Mouse (Mus musculus) T-helper 17 cell (primary cell): Measurements from ENCODE around the gene Inafm2.

ENCODE experiments used
- in situ Hi-C, 2 experiments: fragments of 300-600 bp; cut with MboI, MseI; formaldehyde crosslinking; loops; 1 replicate in 1 of 2; 2 replicates in 1 of 2; pipeline ENCODE4 v1.15.1; 2025; ENCODE audit warnings: high pct_unique_total_duplicates in 2 of 2

Gene Inafm2

DNA sequence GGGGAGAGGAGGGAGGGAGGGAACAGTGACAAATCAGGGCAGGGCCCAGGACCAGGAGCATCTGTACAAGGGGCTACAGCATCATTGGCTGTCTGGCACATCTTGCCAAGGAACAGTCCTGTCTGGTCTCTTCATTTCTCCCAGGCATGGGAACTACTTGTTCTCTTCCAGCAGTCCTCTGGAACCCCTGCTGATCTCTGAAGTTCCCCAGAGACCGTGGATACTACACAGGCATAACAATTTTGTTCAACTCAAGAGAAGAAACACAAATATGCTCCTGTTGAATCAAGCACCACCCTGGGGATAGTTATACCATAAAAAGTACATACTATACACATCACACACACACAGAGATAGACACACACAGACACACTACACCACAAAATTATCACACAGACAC, 35.6 kb downstream of the Inafm2 start:
- in situ Hi-C loops = no loop called here

DNA sequence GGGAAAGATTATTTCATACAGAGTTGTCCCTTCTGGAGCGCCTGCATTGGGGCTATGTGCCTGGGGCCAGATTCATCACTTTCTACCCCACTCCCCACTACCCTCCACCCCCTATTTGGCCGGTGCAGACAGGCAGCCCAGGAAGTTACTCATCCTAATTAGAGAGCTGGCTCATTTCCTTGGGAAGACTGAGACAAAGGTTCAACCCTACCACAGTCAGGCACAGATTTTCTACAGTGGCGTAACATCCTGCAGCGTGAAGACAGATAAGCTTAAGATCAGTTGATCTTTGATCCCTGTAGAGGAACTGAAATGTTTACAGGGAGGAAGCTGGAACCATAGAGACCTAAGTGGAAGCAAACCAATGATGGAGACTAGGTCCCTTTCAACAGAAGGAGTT, 36.7 kb downstream of the Inafm2 start:
- in situ Hi-C loops = no loop called here

DNA sequence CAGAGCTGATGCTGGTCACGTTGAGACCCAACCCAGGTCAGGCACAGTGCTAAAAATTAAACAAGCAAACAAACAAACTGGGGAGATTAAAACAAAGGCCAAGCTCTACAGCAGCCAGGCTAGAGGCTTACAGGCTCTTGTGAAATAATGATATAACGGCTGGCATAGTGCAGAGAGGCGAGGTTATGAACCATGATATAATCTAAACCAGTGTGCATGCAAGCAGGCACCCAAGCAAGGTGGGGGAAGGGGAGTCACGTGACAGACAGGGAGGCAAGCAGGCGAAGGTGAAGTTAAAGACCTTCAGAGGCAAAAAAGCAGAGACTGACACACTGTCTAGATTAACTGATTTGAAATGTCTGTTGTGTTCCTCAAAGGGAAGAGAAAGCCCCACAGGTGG, 37.5 kb downstream of the Inafm2 start:
- in situ Hi-C loops = no loop called here

DNA sequence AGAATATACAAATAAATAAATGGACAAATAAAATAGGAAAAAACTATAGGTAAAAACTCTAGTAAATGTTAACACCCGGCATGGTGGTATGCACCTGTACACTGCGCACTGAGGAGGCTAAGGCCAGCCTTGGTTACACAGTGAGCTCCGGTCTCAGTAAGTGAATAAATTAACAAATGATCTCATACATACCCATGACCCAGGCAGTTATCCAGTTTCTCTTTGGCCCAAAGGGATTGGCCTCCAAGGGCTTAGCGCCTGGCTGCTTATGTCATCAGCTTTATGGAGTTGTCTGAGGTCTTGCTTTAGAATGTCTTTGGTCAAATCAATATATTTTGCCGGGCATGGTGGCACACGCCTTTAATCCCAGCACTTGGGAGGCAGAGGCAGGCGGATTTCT, 38.1 kb downstream of the Inafm2 start:
- in situ Hi-C loops = no loop called here

DNA sequence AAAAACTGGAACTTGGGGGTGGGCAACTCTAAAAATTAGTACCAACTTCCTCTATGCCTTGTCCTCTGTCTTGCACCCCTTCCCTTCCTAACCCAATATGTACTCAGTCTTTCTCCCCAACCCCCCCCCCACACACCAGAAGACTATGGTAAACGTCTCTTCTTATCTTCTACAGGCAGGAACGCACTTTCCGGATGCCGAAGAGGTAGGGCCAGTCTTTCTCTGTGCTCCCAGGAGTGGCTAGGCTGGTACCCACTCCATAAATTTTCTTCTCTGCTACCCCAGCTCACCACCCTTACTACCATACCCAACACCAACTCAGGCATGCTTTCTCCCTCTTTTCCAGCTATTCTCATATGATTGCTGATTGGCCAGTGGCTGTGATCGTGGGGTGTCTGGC, 41.0 kb downstream of the Inafm2 start:
- in situ Hi-C loops = no loop called here

DNA sequence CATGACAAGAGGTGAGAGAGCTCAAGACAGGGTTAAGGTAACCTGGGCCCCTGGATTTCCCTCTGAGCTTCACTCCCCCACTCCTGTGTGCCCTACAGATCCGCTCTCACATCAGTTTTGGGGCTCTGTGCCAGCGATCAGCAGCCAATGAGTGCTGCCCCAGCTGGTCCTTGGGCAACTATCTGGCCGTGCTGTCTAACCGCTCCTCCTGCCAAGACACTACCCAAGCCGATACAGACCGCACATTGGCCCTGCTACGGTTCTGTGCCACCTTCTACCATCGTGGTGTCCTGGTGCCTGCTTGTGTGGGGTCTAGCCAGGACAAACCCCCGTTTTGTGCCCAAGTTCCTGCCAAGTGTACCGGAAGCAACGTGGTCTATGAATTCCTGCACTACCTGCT, 43.9 kb downstream of the Inafm2 start:
- in situ Hi-C loops = no loop called here

DNA sequence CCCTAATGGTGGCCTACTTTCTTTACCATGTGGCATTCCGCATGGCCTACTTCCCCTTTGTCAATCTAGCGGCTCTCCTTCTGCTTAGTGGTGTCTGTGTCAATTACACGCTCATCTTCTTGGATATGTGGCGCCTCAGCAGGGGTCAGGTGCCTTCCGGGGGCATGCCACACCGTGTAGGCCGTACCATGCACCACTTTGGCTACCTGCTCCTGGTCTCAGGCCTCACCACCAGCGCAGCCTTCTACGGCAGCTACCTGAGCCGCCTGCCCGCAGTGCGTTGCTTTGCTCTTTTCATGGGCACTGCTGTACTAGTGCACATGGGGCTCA, 44.6 kb downstream of the Inafm2 start:
- in situ Hi-C loops = loop anchor here in 1 of 2 experiments (5.0 kb wide), 1 partner anchor 92 kb away; no protein-coding TSS in a partner anchor

DNA sequence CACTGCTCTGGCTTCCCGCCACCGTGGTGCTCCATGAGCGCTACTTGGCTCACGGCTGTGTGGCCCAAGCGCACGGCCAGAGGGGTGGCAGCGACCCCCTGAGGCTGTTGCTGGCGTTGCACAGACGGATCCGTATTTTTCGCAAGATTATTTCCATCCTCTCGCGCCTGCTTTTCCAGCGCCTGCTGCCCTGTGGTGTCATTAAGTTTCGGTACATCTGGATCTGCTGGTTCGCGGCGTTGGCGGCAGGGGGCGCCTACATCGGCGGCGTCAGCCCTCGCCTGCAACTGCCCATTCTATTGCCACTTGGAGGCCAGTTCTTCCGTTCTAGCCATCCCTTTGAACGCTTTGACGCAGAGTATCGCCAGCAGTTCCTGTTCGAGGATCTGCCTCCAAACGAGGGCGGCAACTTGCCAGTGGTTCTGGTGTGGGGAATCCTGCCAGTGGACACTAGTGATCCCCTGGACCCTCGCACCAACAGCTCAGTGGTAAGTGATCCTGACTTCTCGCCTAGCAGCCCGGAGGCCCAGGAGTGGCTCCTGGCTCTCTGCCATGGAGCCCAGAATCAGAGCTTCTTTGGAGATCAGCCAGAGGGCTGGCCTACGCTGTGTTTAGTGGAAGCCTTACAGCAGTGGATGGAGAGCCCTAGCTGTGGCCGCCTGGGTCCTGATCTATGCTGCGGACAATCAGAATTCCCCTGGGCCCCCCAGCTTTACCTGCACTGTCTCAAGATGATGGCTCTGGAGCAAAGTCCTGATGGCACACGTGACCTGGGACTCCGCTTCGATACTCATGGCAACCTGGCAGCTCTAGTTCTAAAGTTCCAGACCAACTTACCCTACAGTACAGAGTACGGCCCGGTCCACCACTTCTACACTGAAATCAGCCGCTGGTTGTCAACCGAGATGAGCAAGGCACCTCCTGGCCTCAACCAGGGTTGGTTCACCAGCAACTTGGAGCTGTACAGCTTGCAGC, 45.3 kb downstream of the Inafm2 start:
- in situ Hi-C loops = loop anchor here in 1 of 2 experiments (5.0 kb wide), 1 partner anchor 91 kb away; no protein-coding TSS in a partner anchor

DNA sequence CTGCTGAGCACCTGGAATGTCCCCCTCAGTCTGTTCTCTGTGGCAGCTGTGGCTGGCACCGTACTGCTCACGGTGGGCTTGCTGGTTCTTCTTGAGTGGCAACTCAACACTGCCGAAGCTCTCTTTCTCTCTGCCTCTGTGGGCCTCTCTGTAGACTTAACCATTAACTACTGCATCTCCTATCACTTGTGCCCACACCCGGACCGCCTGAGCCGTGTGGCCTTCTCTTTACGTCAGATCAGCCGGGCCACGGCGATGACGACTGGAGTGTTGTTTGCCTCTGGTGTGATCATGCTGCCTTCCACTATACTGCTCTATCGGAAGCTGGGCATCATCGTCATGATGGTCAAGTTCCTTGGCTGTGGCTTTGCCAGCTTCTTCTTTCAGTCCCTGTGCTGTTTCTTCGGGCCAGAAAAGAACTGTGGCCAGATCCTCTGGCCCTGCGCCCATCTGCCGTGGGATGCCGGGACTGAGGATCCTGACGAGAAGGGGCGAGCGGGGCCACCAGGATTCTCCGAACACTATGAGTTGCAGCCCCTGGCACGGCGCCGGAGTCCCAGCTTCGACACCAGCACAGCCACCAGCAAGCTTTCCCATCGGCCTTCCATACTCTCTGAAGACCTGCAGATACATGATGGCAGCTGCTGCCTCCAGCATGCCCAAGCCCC, 46.2 kb downstream of the Inafm2 start:
- in situ Hi-C loops = loop anchor here in 1 of 2 experiments (5.0 kb wide), 1 partner anchor 91 kb away; no protein-coding TSS in a partner anchor

DNA sequence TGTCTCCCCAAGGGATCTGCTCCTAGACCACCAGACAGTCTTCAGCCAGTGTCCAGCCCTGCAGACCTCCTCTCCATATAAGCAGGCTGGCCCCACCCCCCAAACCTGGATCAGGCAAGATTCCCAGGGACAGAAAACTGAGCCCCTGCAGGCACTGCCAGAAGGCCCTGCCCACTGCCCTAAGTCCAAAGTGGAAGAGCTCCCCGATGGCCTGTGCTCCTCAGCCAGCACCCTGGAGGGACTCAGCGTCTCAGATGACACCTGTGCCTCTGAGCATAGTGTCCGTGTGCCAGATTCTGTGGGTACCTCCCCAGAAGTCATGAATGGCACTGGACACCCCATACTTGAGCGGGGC, 46.7 kb downstream of the Inafm2 start:
- in situ Hi-C loops = loop anchor here in 1 of 2 experiments (5.0 kb wide), 1 partner anchor 90 kb away; no protein-coding TSS in a partner anchor

DNA sequence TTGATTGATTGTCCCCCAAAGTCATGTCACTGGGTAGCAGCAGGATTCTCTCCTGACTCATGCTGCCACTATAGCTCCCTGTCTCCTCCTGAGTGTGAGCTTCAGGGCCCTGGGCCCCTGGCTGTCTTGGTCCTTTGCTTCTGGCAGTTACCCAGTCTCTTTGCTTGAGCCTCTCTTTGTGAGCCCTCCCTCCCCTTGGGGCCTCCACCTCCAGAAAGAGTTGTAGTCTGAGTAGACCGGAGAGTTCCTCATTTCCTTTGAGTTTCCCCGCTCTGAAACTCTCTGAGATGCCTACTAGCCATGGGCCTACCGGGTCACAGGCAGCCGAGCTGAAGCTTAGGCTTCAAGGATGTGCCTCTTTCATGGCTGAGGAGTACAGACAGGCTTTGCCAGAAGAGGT, 48.1 kb downstream of the Inafm2 start:
- in situ Hi-C loops = loop anchor here in 1 of 2 experiments (5.0 kb wide), 1 partner anchor 89 kb away; no protein-coding TSS in a partner anchor
